Mouse (Mus musculus) adrenal gland, adult 18-20 months (tissue): ENCODE measurements around the gene Vsx1. TPM values are rescaled to one million over a fixed set of nuclear protein-coding genes. Genes with fewer than 3 reads are reported as not detected.

Experiments used
- DNase-seq, 2 experiments: peaks; one replicate each; pipeline ENCODE4 v3.0.0; 2021 to 2022; ENCODE audit warnings: low spot score in 2 of 2
- total RNA-seq, 2 experiments: library from RNA; stranded (reverse); gene quantifications; 1 replicate in 1 of 2; 2 replicates in 1 of 2; pipeline ENCODE4 v1.2.3; 2021

The Vsx1 gene
- total RNA-seq, 2 experiments from 2014 or later: not detected

DNA sequence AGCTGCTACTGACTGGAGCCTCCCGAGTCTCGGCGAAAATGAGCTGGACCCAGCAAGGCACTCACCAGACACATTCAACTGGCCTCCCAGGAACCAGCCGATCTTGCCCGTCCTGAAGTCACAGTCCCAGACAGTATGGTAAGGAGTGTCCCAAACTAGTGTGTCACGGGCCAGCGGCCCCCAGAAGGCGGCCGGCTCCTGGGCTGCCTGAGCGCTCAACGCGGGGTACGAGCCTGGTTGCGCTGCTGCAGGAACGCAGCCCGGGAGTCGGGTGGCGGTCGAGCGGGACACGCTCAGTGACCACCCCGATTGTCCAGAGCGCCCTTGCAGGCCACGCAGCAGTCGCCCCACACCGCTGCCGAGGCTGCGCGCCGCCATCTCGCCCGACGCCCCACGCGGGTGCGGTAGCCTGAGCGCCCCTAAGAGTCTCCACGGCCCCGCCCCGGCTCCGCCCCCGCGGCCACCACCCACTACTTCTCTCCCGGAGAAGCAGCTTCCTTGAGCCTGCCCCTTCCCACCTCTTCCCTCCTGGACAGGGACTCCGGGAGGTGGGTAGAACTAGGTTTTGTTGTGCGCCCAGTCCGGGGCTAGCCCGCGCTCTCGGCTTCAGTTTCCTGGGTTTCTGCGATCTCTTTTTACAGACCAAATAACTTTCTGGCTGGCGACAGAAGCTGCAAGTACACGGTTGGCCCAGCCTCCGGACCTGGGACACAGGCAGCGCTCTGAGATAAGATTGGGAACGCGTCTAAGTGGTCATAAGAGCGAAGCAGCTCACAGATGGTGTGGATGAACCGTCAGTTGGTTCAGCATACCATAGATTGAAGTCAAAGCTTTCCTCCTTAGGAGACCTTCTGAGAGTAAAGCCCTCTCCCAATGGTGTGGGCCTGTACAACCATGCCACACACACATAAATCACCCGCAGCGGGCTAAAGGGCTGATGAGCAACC, 21.1 kb downstream of the Vsx1 start, which contains the start of gene Acss1:
Gene Acss1, minus strand, starts transcription at position 681 of the 947 bp plus-strand sequence.
- peak; percentile 76 to 77 for DNase-seq

DNA sequence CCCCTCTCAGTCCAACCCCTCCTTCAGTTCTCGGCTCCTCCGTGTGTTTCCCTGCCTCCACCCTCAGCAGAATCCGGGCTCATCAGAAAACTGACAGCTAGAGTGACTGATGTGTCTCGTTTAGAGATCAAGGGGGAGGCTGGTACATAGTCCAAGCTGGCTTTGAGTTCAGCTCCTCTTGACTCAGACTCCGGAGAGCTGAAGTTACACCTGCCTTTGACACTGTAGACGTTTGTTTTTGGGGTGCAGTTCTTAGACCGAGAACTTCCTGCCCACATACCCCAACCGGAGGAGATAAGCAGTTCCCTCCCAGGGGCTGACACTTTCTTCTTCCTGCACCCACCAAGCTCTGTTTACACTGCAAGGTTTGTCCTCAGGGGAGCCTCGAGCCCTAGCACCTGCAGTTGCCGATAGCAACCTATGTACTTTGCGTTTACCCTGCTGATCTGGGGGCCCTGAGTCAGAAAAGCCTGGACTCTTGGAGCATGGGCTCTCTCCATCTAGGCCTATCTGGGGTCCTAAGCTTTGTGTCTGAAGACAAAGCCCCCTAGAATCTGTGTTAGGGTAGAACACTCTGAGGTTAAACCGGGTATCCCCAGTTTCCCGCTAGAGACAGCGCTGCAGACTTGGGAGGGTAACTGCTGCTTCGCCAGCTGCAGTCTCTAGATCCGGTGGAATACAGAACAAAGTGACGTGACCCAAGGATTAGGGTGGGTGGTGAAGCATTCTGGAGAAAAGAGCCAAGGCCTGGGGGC, 21.9 kb downstream of the Vsx1 start:
- DNase-seq: no peak

DNA sequence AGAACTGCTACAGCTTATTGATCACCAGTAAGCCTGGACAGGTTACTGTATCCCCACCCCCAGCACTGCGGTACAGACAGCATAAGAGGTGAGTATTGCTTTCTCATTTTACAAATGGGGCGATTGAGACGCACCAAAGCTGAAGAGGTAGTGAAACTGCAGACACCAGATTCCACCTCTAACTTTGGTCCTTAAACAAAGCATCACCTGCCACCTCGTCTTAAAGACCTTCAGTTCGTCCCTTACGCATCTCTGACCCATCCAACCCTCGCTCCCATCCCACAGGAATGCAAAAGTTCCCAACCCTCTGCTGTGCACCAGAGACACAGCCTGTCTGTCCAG, 22.5 kb downstream of the Vsx1 start:
- no peak for DNase-seq

DNA sequence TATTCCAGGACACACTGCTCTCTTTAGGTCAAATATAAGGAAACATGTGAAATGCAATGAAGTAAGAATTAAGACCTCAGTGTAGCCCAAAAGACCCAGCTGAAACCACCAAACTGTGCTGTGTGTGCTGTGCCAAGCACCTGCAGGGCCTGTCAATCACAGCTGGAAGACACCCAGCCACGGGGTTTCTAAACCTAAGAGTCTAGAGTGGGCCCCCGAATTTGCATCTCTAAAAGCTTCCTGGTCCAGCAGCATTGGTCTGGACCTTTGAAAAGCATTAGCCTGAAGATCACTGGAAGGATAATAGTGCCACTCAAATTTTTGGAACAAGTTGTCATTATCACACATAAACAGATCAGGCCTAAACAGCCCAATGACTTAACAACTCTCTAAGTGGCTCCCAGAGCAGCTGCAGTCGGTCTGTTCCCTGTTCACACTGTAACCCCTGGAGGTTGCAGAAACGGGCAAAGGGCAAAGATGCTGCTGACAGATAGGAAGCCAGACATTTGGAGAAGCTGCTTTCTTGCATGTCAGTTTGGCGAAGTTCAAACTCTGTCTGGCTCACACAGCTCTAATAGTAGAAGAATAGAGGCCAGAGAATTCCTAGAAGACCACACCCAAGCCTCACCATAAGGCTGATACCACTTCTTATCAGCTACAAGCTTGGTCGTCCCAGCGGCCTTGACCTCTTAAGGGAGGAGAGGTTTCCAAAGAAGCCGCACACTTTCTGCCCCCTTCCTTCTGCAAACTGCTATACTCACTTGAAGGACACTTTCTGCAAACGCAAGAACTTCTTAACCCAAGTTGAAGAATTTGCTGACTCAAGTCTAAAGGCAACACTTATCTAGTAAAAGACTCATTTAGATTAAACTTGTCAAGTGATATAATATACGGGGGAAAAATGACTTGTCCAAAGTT, 23.4 kb downstream of the Vsx1 start:
- no peak for DNase-seq

DNA sequence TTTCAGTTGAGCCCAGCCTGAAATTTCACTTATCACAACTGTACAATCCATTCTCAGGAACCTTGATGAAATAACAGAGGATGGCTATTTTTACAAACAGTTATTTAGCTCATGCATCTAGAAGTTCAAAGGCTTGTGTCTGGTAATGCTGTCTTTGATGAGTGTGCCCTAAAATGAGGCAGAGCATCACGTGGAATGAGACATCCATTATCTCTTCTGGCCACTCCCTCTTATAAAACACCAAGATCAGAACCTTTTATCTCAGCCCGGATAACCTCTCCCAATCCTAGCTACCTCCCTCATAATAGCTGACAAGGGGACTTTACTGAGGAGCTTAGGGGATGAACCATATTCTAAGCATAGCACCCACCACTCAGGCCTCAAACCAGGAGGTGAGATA, 24.2 kb downstream of the Vsx1 start:
- DNase-seq: no peak

DNA sequence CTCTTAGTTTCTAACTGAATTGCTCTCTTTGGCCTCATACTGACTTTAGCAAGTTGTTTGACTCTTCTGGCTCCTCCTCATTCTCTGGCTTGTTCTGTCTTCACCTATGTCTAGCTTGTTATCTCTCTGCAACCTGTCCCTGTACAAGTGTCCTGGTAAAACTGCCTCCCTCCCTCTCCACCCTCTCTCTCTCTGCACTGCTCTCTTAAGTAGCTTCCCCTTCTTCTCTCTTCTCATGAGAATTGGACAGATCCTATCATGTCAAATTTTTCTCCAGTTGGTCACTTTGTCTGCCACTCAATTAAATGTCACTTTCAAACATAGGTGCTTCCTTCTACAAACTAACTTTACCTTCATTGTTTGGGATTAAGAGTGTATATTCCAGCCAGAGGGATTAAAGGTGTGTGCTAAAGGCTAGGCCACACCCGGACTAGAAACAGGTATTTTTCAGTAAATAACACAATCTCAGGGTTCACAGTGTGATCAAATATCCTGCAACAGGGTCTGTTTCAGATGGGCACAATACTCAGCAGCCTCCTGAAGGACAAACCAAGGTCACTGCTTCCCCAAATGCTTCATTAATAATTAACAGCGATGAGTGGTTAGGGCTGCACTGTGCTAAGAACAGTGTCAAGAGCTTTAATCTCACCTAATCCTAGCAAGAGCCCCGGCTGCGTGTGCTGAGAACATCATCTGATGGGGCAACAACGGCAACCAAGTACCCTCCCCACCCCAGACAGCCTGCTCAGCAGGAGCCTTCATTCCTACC, 24.8 kb downstream of the Vsx1 start:
- no peak for DNase-seq

DNA sequence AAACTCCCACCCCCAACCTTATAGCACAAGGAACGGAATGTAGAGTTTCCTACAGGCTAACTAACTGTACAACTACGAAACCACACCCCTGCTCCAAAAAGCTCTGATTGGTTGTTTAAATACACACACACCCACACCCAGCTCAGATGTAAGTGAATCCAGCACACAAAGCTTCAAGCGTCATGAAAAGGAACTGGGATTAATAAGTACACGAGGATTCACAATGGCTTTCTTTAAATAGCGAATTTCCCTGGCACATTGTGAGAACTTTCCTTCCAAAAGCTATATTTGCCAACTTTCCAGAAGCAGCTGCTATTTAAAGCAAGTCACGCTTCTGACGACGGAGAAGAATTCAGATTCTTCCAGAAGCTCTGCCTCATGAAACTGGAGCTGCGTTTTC, 25.9 kb downstream of the Vsx1 start:
- no peak for DNase-seq

DNA sequence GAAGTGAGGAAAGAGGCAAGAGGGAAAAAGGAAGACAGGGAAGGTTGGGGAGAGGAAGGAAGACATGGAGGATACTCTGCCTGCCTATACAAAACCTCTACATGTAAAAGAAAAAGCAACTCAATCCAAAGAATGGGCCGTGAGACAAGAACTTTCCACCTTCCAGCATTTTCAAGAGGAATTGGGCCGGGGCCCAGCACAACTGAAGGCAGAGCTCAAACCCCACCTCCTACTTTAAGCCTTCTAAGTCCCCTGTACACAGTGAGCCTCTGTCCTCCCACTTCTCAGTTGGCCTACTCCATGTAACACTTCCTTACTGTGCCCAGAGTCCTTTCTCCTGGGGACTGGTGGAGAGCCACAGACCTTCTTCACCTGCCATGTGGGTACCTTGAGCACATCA, 27.2 kb downstream of the Vsx1 start:
- DNase-seq: no peak

DNA sequence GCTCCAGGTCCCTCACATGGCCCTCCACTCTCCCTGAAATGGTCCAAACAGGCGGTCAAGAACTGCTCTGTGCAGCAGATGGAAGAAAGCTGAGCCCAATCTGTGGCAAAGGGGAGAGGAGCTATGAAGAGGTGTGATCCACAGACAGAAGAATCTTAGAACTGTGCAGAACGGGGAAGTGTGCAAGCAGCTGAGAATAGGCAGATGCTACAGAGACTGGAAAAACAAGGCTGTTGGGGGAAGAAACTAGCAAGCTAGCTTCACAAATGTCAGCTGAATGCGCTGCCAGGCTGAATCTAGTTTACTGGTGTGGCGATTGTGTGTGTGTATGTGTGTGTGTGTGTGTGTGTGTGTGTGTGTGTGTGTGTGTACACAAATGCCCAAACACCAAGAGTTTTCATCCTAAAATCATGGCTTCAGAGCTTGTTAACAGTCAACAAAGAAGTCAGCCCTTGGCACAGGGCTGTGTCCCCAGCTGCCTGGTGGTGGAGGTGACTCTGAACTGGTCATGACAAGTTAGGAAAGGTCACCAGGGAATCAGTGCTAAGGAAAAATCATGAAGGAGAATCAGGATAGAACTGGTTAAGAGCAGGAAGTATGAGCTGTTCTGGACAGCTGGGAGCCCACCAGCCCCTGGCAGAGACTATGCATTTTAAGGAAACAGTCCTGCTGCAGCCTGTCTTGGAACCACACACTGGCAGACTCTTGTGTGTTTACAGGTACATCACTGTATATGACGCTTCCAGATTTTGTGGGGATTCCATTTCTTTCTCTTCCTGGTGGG, 28.3 kb downstream of the Vsx1 start:
- DNase-seq: no peak

DNA sequence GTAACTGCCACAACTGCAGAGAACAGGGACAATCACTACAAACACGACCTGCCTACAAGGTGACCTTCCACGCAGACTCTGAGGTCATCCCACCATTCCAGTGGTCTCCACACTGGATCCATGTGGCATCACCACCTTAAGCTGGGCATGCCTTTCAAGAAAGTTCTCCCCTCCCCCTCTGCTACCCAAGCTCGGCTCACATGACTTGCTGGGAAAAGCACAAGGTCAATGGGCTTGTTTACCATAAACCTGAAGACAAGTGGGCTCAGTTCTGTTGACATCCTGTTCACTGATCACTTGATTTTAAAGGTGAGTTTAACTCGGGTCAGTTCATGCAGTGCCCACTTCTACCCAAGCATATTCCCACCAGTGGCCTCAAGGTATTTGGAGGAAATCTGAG, 29.1 kb downstream of the Vsx1 start:
- no peak for DNase-seq

DNA sequence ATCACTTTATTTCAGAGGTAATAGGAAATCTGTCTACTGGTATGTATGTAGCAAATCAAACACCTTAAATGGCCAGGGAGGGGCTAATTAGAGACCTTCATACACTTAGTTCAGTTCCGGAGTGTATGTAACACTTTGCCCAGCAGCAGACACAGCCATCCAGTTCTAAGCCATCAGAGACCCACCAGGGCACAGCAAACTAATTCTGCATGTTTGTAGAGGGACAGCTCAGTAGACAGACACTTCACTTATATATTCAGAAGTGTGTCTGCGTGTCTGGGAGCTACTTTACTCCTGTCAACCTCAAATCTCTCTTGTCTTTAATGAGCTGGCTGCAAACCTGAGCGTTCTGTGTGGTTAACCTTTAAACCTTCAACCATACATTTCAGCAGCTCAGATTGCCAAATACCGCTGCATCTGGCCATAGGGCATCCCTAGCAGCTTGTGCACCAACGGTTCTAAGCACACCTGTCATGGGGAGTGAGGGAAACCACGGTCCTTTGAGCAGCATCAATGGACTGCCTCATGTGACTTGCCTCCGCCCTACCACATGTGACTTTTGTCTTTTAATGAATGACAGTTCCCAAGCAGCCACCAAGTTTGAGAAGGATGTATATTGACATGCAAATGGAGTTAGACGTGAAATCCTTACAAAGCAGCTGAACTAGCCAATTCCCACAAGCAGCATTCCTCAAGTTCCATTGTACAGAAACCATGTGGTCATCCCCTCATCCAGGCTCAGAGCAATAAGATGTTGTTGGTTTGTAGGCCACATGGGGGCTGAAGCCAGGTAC, 32.0 kb downstream of the Vsx1 start:
- DNase-seq: no peak

DNA sequence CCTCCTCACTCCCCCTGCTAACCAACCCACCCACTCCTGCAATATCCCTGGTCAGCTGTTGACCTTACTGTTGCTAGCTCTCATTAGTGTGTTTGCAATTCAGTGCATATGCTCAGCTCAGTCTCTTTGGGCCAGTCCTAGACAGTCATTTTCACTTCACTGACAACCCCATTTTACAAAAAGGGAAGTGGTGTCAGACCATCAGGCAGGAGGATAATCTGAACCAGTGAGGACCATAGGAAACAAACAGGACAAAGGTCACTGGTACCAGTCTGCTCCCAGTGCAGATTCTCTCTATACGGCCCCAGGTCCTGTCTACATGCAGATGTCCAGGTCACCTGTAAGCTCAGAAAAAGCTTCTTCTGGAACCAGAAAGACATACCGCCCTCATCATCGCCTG, 33.0 kb downstream of the Vsx1 start:
- no peak for DNase-seq

DNA sequence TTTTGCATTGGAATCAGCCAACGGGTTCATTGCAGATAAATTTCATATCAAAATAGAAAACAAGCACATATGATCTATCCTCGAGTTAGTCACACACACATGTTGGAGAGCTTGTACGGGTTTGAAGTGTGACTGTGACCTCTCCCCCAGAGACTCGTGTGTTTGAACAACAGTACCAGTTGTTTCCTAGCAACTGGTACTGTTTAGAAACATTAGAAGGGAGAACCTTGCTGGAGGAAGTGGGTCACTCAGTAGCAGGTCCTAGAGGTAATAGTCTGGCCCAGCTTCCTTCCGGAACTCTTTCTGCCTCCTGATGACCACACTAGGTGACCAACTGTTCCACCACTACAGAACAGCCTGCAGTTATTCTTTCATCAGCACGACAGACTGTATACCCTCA, 33.9 kb downstream of the Vsx1 start:
- DNase-seq: no peak

DNA sequence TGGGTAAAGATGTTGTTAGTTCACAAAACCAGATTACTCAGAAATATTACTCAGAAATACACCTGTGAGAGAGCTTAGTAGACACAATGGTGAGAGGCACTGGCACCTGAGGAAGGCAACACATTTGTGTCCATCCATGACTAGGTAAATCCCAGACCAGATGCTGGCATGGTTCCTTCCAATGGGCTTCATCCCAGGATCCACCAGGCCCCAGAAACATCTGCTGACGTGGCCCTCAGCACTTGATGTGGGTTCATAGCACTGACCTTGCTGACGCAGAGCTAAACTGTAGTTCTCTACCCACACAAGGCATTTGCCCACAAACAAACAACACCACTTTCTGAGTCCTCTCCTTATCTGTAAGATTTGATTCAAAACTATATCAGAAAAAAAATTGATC, 34.3 kb downstream of the Vsx1 start:
- no peak for DNase-seq

DNA sequence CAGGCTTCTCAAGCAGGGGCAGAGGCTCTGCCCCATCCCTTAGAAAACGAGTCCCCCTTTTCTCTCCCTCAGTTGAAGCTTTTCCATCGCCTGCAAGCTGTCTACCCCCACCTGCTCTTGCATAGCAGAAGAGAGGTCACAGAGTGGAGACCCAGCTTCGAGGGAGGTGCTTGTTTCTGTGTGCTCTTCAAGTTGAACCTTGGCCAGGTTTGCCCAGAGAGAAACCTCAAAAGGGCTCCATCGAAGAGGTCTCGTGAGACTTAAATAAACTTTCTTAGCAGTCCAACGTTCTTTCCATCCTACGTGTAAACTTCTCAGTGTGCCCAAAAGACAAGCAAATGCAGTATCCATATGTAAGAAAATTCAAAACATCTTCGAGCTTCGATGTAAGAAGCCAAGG, 37.8 kb downstream of the Vsx1 start:
- no peak for DNase-seq

DNA sequence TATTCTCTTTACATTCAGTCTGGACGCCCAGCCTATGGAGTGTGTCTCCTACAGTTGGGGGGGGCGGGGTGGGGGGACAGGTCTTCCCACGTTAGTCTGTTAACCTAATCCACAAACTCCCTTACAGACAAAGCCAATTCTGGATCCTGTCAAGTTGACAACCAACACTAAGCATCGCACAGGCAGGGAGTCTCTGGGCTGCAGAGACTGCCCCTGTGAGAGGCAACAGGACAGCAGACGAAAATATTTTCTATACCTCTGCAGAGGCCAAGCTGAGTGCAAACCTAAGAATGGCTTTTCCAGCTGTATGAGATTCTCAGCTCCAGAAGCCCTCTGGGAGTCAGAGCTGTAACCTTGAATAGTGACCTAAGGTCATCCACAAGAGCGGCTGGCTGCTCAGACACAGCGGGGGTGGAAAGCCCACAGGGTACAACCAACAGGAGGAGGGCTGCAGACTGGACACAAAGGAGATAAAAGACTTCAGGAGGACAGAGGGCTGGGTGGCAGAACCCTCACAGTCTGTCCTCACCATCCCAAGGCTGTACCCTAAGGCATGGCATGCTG, 38.6 kb downstream of the Vsx1 start:
- no peak for DNase-seq

DNA sequence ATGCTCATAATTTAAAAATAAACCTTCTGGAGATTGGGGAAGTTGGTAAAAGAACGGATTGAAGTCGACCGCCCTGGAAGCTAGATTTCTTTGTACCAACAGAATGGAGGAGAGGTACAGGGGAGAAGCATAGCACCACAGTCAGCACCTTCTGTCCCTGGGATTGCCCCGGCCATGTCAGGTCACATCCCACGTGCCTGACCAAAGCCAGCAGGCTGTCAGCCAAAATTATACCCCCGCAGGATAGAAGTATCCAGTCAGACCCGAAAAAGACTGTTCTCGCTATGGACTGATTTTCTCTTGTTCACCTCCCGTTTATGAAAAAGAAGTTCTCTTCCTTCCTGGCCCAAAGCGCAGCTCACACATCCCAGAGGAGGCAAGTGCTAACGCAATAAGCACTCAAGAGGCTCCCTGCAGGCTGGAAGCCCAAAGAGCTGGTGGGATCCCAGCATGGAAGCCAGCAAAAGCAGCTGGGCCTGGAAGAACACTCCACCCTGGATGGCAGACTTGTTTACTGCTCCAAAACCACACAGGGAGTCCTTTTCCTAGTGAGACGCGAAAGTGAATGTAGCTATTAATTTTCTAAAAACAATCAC, 40.8 kb downstream of the Vsx1 start:
- DNase-seq: no peak

DNA sequence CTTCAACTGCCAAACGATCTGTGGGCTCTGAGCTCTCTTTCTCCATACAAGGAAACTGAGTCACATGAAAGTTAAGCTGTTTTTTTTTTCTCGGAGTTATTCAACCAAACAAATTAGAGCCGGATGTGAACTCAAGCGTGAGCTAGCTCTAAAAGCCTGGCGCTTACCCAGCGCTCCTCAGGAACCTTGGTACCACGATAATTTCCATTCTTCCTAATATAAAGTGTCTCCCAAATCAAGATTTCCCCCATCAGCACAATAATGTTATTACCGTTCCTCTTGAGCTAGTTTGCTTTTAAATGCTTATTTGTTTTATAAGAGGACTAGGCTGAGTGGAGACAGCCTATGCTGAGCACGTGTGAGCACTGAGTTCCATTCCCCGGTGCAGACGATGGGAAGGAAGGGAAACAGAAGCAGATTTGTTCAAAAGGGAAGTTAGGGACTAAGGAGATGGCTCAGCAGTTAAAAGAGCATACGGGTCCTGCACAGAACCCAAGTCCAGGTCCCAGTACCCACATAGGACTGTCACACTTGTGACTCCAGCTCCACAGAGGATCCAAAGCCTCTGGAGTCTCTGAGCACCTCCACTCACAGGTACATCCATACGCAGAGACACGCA, 41.4 kb downstream of the Vsx1 start:
- DNase-seq: no peak
